Mouse (Mus musculus): ENCODE measurements around the gene Cyren.

Gene Cyren

DNA sequence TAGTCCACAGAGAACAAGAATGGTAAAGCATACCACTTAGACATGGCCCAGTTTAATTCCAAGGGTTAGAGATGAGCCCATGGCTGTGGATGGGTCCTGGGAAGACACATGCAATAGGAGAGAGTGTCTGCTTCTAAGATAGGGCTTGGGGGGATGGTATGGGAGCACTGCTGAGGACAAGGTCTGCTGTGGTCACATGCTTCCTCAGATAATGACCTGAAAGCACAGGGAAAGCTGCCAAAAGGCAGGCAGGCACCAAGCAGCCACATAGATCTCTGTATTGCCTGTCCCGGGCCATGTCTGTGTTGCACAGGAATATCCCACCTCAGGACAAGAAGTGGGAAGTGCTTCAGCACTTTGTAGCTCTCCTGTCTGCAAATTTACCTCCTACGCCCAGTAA, 21.3 kb upstream of the Cyren start:
- DNase-seq (ENCODE audit: low read depth): no peak

- DNase-seq (ENCODE audit: low read depth): no peak
Measured at GRCm38 (mm10) chr6:34896168-34896780, 18.4 kb upstream of the Cyren start.

- DNase-seq (ENCODE audit: low read depth): no peak
Measured at GRCm38 (mm10) chr6:34895569-34895968, 17.7 kb upstream of the Cyren start.

- no peak for DNase-seq (ENCODE audit: low read depth)
Measured at GRCm38 (mm10) chr6:34889185-34889584, 11.3 kb upstream of the Cyren start.

- DNase-seq (ENCODE audit: low read depth): no peak
Measured at GRCm38 (mm10) chr6:34887131-34887850, 9.4 kb upstream of the Cyren start.

DNA sequence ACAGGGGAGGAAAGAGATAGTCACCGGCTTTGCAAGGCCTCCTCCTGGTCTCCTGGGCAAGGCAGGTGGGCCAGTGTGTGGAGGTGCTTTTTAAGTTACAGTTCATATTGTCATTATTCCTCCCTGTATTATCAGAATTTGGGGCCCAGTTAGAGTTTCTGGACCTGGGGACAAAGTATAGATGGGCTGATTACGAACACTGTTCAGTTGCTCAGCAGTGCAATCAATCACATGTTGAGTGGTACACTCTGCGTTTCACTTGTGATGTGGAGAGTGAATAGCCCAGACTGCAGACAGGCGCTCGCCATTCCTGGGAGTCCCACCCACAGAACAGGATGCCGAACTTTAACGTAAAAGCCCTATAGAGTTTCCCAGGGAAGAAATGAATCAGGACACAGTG, 6.9 kb upstream of the Cyren start:
- no peak for DNase-seq (ENCODE audit: low read depth)

- peak; percentile 63 for DNase-seq (ENCODE audit: low read depth)
Measured at GRCm38 (mm10) chr6:34879911-34880475, 2.1 kb upstream of the Cyren start.

GRCm38 (mm10) chr6:34879101-34879740, 1.4 kb upstream of the Cyren start:
- no peak for DNase-seq (ENCODE audit: low read depth)

- DNase-seq (ENCODE audit: low read depth): no peak
Measured at GRCm38 (mm10) chr6:34876835-34877156, 1.1 kb downstream of the Cyren start.

DNA sequence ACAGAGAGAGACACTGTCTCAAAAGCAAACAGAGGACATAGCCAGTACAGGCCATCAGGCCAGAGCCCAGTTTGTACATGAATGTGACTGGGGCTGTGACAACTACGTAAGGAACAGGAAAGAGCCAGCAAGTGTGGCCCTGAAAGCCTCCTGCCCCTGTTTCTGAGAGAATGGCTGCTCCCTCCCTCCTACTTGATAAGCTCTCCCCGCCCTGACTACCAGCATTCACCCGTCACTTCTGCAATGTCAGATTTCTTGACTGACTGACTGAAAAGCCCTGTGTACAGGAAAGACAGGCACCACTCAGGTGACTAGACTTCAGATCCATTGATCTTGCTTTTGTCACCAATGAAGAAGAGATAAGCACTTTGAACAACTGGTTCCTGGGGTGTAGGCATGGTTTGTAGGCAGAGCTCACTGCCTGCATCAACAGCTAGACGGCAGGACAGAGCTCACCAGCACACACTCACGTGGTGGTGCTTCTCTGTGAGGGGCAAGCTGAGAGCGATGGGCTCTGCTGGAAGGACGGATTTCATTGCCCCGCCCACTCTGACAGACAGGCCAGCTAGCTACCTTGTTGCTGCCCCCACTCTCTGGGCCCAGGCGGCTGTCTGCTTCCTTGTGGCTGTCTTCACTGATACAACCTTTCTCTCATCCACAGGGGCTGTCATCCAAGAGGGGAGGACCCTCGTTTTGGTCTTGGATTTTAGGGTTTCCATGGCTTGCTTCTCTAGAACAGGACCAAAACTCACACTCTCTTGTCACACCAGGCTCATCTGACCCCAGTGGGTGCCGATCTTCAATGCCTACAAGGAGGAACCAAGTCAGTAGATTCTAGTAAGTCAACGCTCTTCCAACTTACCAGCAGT, 1.7 kb downstream of the Cyren start:
- DNase-seq (ENCODE audit: low read depth): no peak

- peak; percentile 50 for DNase-seq (ENCODE audit: low read depth)
Measured at GRCm38 (mm10) chr6:34875268-34875761, 2.5 kb downstream of the Cyren start.

GRCm38 (mm10) chr6:34874101-34874921, 3.5 kb downstream of the Cyren start:
- no peak for DNase-seq (ENCODE audit: low read depth)

GRCm38 (mm10) chr6:34872871-34873270, 5.0 kb downstream of the Cyren start:
- no peak for DNase-seq (ENCODE audit: low read depth)

- DNase-seq (ENCODE audit: low read depth): no peak
Measured at GRCm38 (mm10) chr6:34871929-34872328, 5.9 kb downstream of the Cyren start.

DNA sequence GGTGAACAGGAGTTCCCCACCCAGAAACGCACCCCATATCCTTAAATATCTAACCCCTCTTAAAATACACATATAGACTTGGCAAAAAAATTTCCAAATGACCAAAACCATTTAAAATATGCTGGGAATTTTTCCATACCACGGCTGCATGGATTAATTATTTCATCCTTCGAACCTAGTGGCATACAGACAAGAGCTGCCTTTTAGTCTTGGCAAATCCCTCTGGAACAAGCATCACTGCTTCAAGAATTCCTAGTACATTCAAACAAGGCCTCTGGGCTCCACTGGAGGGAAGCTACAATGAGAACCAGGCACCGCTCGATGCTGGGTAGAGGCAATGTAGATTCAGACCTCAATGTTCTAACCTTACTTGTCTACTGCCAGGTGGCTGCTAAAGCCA, 7.1 kb downstream of the Cyren start:
- no peak for DNase-seq (ENCODE audit: low read depth)

- no peak for DNase-seq (ENCODE audit: low read depth)
Measured at GRCm38 (mm10) chr6:34870136-34870535, 7.7 kb downstream of the Cyren start.

DNA sequence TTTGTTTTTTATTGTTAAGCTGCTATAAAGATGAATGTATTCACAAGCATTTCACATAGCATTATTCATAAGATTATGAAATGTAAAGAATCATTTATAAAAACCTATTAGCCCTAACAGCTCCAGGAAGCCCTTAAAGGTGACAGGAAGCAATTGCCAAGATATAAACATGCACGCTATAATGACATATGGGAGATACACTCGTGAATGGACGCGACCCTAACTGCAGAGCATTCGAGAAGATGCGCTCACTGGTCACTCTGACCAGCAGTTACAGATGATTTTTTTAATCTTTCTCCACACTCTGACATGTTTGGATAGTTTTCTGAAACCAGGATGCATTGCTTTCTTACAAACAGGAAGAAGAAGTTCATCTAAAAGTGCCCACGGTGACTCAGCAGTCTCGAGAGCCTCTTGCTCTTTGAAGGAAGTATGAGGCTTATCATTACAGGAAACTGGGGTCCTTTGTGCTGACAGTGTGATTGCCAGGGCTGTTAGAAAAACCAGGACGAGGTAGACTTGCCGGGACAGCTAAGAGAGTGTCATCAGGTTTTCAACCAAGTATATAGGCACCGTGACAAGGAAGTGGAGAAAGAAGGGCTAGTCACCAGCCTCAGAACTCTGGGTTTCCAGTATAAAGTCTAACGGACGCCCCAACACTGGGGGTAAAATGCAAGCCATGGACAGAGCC, 8.5 kb downstream of the Cyren start:
- peak; percentile 78 for DNase-seq (ENCODE audit: low read depth)

DNA sequence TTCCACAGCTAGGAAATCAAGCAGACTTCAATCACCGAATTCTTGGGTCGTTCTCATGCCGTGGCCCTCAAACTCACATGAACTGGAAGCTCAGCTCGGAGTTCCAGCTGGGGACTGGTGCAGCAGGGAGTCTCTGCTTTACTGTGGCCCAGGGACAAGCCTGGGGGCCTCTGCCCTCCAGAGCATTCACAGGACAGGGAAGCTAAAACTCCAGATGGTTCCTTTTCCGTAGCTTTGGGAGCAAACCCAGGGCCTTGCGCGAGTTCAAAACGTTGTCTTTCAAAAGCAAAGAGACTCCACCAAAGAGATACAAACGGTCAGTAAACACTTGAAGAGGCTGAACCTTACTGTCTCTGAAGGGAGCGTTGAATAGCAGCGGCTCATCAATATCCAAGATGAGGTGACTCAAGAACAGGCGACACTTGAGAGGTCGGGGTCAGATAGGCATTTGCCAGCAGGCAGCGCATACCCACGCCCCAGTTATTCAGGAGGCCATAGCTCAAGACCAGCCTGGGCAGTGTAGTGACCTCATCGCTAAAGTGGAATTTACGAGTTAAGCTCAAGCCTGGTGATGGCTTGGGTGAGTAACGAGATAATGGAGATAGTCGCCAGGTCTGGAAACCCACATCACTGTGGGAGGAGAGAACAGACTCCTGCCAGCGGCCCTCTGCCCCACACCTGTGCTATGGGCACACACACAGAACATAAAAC, 9.2 kb downstream of the Cyren start:
- DNase-seq (ENCODE audit: low read depth): no peak

GRCm38 (mm10) chr6:34867995-34868350, 9.9 kb downstream of the Cyren start:
- DNase-seq (ENCODE audit: low read depth): no peak
